Comparison of ENCODE assay signal across 8 mouse cellular contexts in the genomic region with DNA sequence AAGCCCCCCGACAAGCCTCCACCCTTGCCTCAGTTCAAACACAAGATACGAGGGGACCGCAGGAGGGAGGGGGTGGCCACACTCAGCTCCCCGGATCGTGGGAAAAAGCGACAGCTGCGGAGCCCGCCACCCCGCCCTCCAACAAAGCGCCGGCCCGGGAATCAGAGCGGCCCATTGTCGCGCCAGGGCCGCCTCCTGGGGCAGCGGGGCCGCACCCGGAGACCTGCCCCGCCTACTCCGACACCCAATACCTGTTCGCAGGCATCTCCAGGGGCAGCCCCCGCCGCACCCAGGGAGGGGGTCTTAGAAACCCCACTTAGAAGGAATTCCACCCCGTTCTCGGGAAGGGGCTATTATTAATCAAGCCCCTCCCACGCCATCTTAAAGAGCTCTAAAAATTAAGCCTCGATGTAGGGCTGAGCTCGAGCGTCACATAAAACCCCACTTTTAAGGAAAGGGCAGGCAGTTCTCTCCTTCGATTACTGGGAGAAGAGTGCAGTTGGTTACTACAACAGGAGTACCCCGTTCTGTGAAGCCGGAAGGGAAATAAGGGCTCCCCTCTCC. TPM values are rescaled to one million over a fixed set of nuclear protein-coding genes. Genes with fewer than 3 reads are reported as not detected.
DNase-seq lines count a peak whose midpoint lies in the region; ATAC-seq and TF ChIP-seq lines count a peak whose summit lies in the region.

No protein-coding gene starts in this region.

- ATAC-seq in forebrain, embryonic 14.5 days, result peak; percentile 33
- peak; percentile 9; the same call in 1 of the 2 replicates for ATAC-seq in hindbrain, postnatal 0 days
- ATAC-seq in liver, embryonic 12.5 days, result no peak

- DNase-seq in cerebellum, adult 2 months, result no peak
- DNase-seq in cerebellum, adult 11-12 months, result no peak
- DNase-seq in R1 (ENCODE audit: low read depth, low spot score), result peak; percentile 68
- peak; percentile 89 for DNase-seq in forebrain, embryonic 14.5 days (ENCODE audit: low spot score)
- peak; percentile 71 for DNase-seq in hindbrain, postnatal 0 days (ENCODE audit: low spot score)
- DNase-seq in cerebellum, adult 9-11 months, result no peak

- H3K27ac ChIP-seq in cerebellum, adult 2 months (ENCODE audit: insufficient read depth, low read length), result peak overlapping the region; percentile 33; the same call in 1 of the 2 replicates
- peak overlapping the region; percentile 95 for H3K27ac ChIP-seq in forebrain, embryonic 14.5 days (ENCODE audit: low read depth, low read length)
- H3K27ac ChIP-seq in hindbrain, postnatal 0 days, result peak overlapping the region; percentile 92
- no peak overlapping the region for H3K27ac ChIP-seq in liver, embryonic 12.5 days

- TF ChIP-seq CTCF in cerebellum, adult 2 months (IDR thresholded peaks at IDR 0.05; ENCODE audit: borderline replicate concordance, insufficient read depth, low read depth, low read length), result no peak
- TF ChIP-seq CTCF in hindbrain, postnatal 0 days (IDR thresholded peaks at IDR 0.05; ENCODE audit: low read depth), result no peak

- H3K27me3 ChIP-seq in cerebellum, adult 2 months (ENCODE audit: control insufficient read depth, insufficient read depth, low read length), result peaks cover 2% of the 10 kb centered on the region; the same call in 1 of the 2 replicates
- no peaks in the 10 kb centered on the region for H3K27me3 ChIP-seq in forebrain, embryonic 14.5 days (replicated peaks; ENCODE audit: control insufficient read depth, insufficient read depth, low read length)
- H3K27me3 ChIP-seq in hindbrain, postnatal 0 days (ENCODE audit: insufficient read depth, low read length), result peaks cover 5% of the 10 kb centered on the region; the same call in 1 of the 2 replicates
- peaks cover 88% of the 10 kb centered on the region for H3K27me3 ChIP-seq in liver, embryonic 12.5 days (replicated peaks)
- no peaks in the 10 kb centered on the region for H3K27me3 ChIP-seq in myocyte (ENCODE audit: control insufficient read depth, insufficient read depth, insufficient read length)

- H3K9me3 ChIP-seq in forebrain, embryonic 14.5 days (replicated peaks; ENCODE audit: control insufficient read depth, low read length), result no peaks in the 10 kb centered on the region
- H3K9me3 ChIP-seq in hindbrain, postnatal 0 days (ENCODE audit: low read length), result no peaks in the 10 kb centered on the region
- no peaks in the 10 kb centered on the region for H3K9me3 ChIP-seq in liver, embryonic 12.5 days (replicated peaks)

- peak overlapping the region; percentile 80 for H3K4me2 ChIP-seq in forebrain, embryonic 14.5 days (ENCODE audit: low read length)
- H3K4me2 ChIP-seq in hindbrain, postnatal 0 days (ENCODE audit: low read depth, low read length), result peak overlapping the region; percentile 75
- peak overlapping the region; percentile 74 for H3K4me2 ChIP-seq in liver, embryonic 12.5 days
- H3K4me2 ChIP-seq in myocyte (ENCODE audit: low read depth), result peak overlapping the region; percentile 83

- WGBS in cerebellum, adult 2 months, result under 1% methylated on average over 32 of the region's 33 CpGs
- WGBS in forebrain, embryonic 14.5 days, result under 1% methylated on average over 33 of the region's 33 CpGs
- 0% methylated on average over 33 of the region's 33 CpGs for WGBS in hindbrain, postnatal 0 days
- under 1% methylated on average over 33 of the region's 33 CpGs for WGBS in liver, embryonic 12.5 days (ENCODE audit: insufficient replicate concordance)

- H3K79me2 ChIP-seq in myocyte (ENCODE audit: control insufficient read depth, insufficient read depth), result peaks cover 55% of the 10 kb centered on the region

- no peaks in the 10 kb centered on the region; the same call in 1 of the 2 replicates for H3K36me3 ChIP-seq in forebrain, embryonic 14.5 days (ENCODE audit: control insufficient read depth, insufficient read depth, low read length)
- no peaks in the 10 kb centered on the region for H3K36me3 ChIP-seq in hindbrain, postnatal 0 days (ENCODE audit: insufficient read depth, low read length)
- 0 out of 2 replicates have a peak, but pooled peaks cover 3% of the 10 kb centered on the region for H3K36me3 ChIP-seq in liver, embryonic 12.5 days
- peaks cover 5% of the 10 kb centered on the region for H3K36me3 ChIP-seq in myocyte (ENCODE audit: control insufficient read depth, insufficient read depth)

- peak overlapping the region; percentile 46 for H3K4me3 ChIP-seq in cerebellum, adult 2 months (replicated peaks; ENCODE audit: insufficient read depth, low read depth, low read length)
- H3K4me3 ChIP-seq in forebrain, embryonic 14.5 days (ENCODE audit: low read depth, low read length), result peak overlapping the region; percentile 73
- H3K4me3 ChIP-seq in hindbrain, postnatal 0 days (ENCODE audit: low read length), result peak overlapping the region; percentile 62
- H3K4me3 ChIP-seq in liver, embryonic 12.5 days, result peak overlapping the region; percentile 62
- H3K4me3 ChIP-seq in myocyte, result peak overlapping the region; percentile 99

- H3K4me1 ChIP-seq in cerebellum, adult 2 months (ENCODE audit: control insufficient read depth, insufficient read depth, low read length), result peaks cover 3% of the 10 kb centered on the region; the same call in 1 of the 2 replicates
- peaks cover 55% of the 10 kb centered on the region for H3K4me1 ChIP-seq in forebrain, embryonic 14.5 days (ENCODE audit: control insufficient read depth, insufficient read depth, low read length)
- peaks cover 42% of the 10 kb centered on the region for H3K4me1 ChIP-seq in hindbrain, postnatal 0 days (ENCODE audit: insufficient read depth, low read length)
- H3K4me1 ChIP-seq in liver, embryonic 12.5 days, result peaks cover 48% of the 10 kb centered on the region

- peak overlapping the region; percentile 91 for H3K9ac ChIP-seq in forebrain, embryonic 14.5 days (ENCODE audit: low read length)
- peak overlapping the region; percentile 78 for H3K9ac ChIP-seq in hindbrain, postnatal 0 days (replicated peaks; ENCODE audit: low read length)
- peak overlapping the region; percentile 40 for H3K9ac ChIP-seq in liver, embryonic 12.5 days

- H3ac ChIP-seq in myocyte (ENCODE audit: control insufficient read depth, insufficient read length), result peak overlapping the region; percentile 80

- no peak for TF ChIP-seq POLR2A in cerebellum, adult 2 months (IDR thresholded peaks at IDR 0.05; ENCODE audit: borderline replicate concordance, insufficient read depth, low read length)
- TF ChIP-seq POLR2A in myocyte (IDR thresholded peaks at IDR 0.05; ENCODE audit: insufficient read length, low read depth), result no peak

TF ChIP-seq in myocyte, 11 proteins besides CTCF, POLR2A, EP300 and RAD21:
- TF ChIP-seq CEBPB (IDR thresholded peaks at IDR 0.05; ENCODE audit: insufficient read depth, poor library complexity, severe bottlenecking) (no peak), USF1 (IDR thresholded peaks at IDR 0.05; ENCODE audit: low read depth) (no peak), TCF12 (IDR thresholded peaks at IDR 0.05; ENCODE audit: insufficient read depth, poor library complexity, severe bottlenecking) (no peak), SRF (IDR thresholded peaks at IDR 0.05; ENCODE audit: control insufficient read depth, insufficient read length, low read depth) (no peak), MYOD1 (IDR thresholded peaks at IDR 0.05; ENCODE audit: control insufficient read depth in 1 of 3, insufficient read length in 2 of 3, low read depth in 2 of 3) (peak in 2 of 3 experiments; percentile 37 to 73), MAX (IDR thresholded peaks at IDR 0.05; ENCODE audit: low read depth) (no peak), POLR2AphosphoS2 (IDR thresholded peaks at IDR 0.05; ENCODE audit: insufficient read length, low read depth) (peak; percentile 9), MYOG (IDR thresholded peaks at IDR 0.05; ENCODE audit: control insufficient read depth in 1 of 3, insufficient read depth in 1 of 3, insufficient read length in 2 of 3, low read depth in 2 of 3) (peak in 2 of 3 experiments; percentile 38 to 88), E2F4 (IDR thresholded peaks at IDR 0.05; ENCODE audit: insufficient read depth) (no peak), REST (IDR thresholded peaks at IDR 0.05; ENCODE audit: insufficient read depth, insufficient read length) (no peak), TCF3 (IDR thresholded peaks at IDR 0.05; ENCODE audit: insufficient read length, low read depth) (no peak)
TF ChIP-seq in myocyte: peak in this region for 3.

RNA-seq across cellular contexts. Expression of a gene that starts 14.1 kb away (rescaled TPM):
- 10.5 and 11.6 TPM in 2 replicates for polyA plus RNA-seq in cerebellum, adult 2 months (2012; rRNA removed)
- polyA plus RNA-seq in forebrain, embryonic 14.5 days (2014; fragmentation: Nextera tagmentation; extraction: Ambion mirVana), result 30.3 and 32.3 TPM in 2 replicates
- total RNA-seq in hindbrain, postnatal 0 days (2014; rRNA removed), result 75.2 and 75.9 TPM in 2 replicates
- 9.2 and 10.0 TPM in 2 replicates for polyA plus RNA-seq in hindbrain, postnatal 0 days (2015; fragmentation: Nextera tagmentation; extraction: Ambion mirVana)
- polyA plus RNA-seq in liver, embryonic 12.5 days (2016; fragmentation: Nextera tagmentation; extraction: Ambion mirVana), result 4.1 and 4.4 TPM in 2 replicates
- 16.3 TPM for polyA plus RNA-seq in myocyte (2012; fragmentation: generic; extraction: Trizol)

RNA-seq across cellular contexts. Expression of a gene that starts 57.4 kb away (rescaled TPM):
- polyA plus RNA-seq in cerebellum, adult 2 months (2012; rRNA removed), result 43.2 and 44.6 TPM in 2 replicates
- polyA plus RNA-seq in forebrain, embryonic 14.5 days (2014; fragmentation: Nextera tagmentation; extraction: Ambion mirVana), result 23.4 and 24.6 TPM in 2 replicates
- total RNA-seq in hindbrain, postnatal 0 days (2014; rRNA removed), result 60.9 and 89.2 TPM in 2 replicates
- polyA plus RNA-seq in hindbrain, postnatal 0 days (2015; fragmentation: Nextera tagmentation; extraction: Ambion mirVana), result 9.9 and 10.5 TPM in 2 replicates
- polyA plus RNA-seq in liver, embryonic 12.5 days (2016; fragmentation: Nextera tagmentation; extraction: Ambion mirVana), result 13.0 and 14.4 TPM in 2 replicates
- 31.4 TPM for polyA plus RNA-seq in myocyte (2012; fragmentation: generic; extraction: Trizol)

Comparison
In these comparisons a context has a peak if more than half of its experiments do, and no peak if none do; other contexts are left out.
1. DNase-seq: peak in R1 (single experiment), forebrain, embryonic 14.5 days (single experiment) and hindbrain, postnatal 0 days (single experiment); none in cerebellum, adult 2 months (0 of 2), cerebellum, adult 11-12 months (single experiment) and cerebellum, adult 9-11 months (single experiment).
2. H3K4me3 ChIP-seq: peak in every context shown above with its lines; median percentile 99 in myocyte; 73 in forebrain, embryonic 14.5 days; 62 in hindbrain, postnatal 0 days; 62 in liver, embryonic 12.5 days; 46 in cerebellum, adult 2 months.
3. H3K9ac ChIP-seq: peak in every context shown above with its lines; median percentile 91 in forebrain, embryonic 14.5 days; 78 in hindbrain, postnatal 0 days; 40 in liver, embryonic 12.5 days.
4. Peak in every context shown above with its lines, with median percentiles within 50 percentile points of each other: H3K4me2 ChIP-seq.